Mouse (Mus musculus) stomach, embryonic 16.5 days (tissue): ENCODE data around the gene 6030408B16Rik. TPM values are rescaled to one million over a fixed set of nuclear protein-coding genes. Genes with fewer than 3 reads are reported as not detected.

Experiments
- ATAC-seq: fragments of 200-750 bp; cut with Nextera tagmentation; 2 replicates; pipeline ENCODE4 v1.8.0; 2017; ENCODE audit warnings: moderate number of reproducible peaks, moderate TSS enrichment; ENCODE audit not compliant: insufficient read depth, low FRiP score
- H3K27ac ChIP-seq: fragments of 300-500 bp; sonication (generic); 2 replicates; pipeline ENCODE4 v1.5.1; 2014; ENCODE audit warnings: low read length
- H3K27me3 ChIP-seq: fragments of 300-500 bp; sonication (generic); 2 replicates; pipeline ENCODE4 v1.6.1; 2014; ENCODE audit warnings: low read length, control low read depth, mixed read lengths; ENCODE audit not compliant: control insufficient read depth, insufficient read depth
- H3K36me3 ChIP-seq: fragments of 300-500 bp; sonication (generic); 2 replicates; pipeline ENCODE4 v1.6.1; 2014; ENCODE audit warnings: low read length; ENCODE audit not compliant: control insufficient read depth, insufficient read depth
- H3K4me1 ChIP-seq: fragments of 300-500 bp; sonication (generic); 2 replicates; pipeline ENCODE4 v1.6.1; 2014; ENCODE audit warnings: low read length, control low read depth, mixed read lengths; ENCODE audit not compliant: control insufficient read depth, insufficient read depth
- H3K4me2 ChIP-seq: fragments of 300-500 bp; sonication (generic); 2 replicates; pipeline ENCODE4 v1.6.1; 2014; ENCODE audit warnings: low read depth, low read length, mixed read lengths
- H3K4me3 ChIP-seq: fragments of 300-500 bp; sonication (generic); replicated peaks from 2 replicates; pipeline ENCODE4 v1.5.1; 2014; ENCODE audit warnings: mild to moderate bottlenecking, low read length
- H3K9ac ChIP-seq: fragments of 300-500 bp; sonication (generic); 2 replicates; pipeline ENCODE4 v1.6.1; 2014; ENCODE audit warnings: low read length
- H3K9me3 ChIP-seq: fragments of 300-500 bp; sonication (generic); replicated peaks from 2 replicates; pipeline ENCODE4 v1.6.1; 2016; ENCODE audit warnings: low read length, control low read depth; ENCODE audit not compliant: control insufficient read depth
- WGBS: fragments of 180-500 bp; shearing (Covaris S2); extraction: QIAGEN DNeasy Blood & Tissue Kit; methylation state at CpG from one replicate; pipeline ENCODE4 v1.1.7; 2014; 5-methylcytosine and 5-hydroxymethylcytosine counted together
- polyA plus RNA-seq: library from polyadenylated mRNA; unstranded; fragments of >200 nt; fragmentation: Nextera tagmentation; extraction: Ambion mirVana; gene quantifications from 2 replicates; pipeline ENCODE4 v1.2.1, GENCODE M21; 2015

6030408B16Rik gene
- polyA plus RNA-seq, 1 experiment from 2014 or later, result 9.4 TPM

DNA sequence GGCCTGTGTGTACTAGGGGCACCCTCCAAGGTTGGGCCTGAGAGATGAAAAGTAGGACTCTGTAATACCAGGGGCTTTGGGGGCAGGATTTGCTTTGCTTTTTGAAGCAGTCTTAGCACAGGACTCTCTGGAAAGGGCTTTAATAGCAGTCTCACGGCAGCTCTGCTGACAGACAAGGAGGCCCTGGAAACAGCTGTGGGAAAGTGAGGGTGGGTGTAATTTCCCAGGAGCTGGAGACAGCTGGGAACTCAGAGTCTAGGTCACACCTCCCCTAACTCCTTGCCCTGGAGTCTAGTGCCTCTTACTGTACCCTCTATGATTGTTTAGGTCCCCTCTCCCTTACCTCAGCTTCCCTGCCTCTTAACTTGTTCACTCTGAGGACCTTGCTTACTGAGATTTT lies 40.2 kb downstream of the 6030408B16Rik start:
- WGBS, result 15% methylated on average over 1 of the region's 1 CpGs
- Histone ChIP-seq H3K36me3 (no peaks in the 10 kb centered on the region), H3K9me3 (no peaks in the 10 kb centered on the region), H3K4me2 (no peak overlapping the region), H3K4me3 (no peak overlapping the region), H3K27ac (peak overlapping the region; percentile 84), H3K4me1 (peaks cover 28% of the 10 kb centered on the region), H3K27me3 (no peaks in the 10 kb centered on the region), H3K9ac (peak overlapping the region; percentile 8)
- ATAC-seq, result no peak

DNA sequence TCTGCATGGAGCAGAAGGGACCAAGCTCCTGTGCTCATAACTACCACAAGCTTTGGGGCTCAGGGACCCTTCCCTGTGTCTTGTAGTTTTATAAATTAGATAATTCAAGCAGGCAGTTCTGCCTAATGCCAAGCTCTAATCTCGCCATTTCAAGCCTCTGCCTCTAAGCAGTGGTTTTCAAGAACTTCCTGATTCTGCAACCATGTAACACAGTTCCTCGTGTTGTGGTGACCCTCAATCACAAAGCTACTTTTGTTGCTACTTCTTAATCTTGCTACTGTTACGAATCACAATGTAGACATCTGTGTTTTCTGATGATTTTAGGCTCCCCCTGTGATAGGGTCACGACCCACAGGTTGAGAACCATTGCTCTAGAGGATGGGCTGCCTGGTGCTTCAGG lies 40.6 kb downstream of the 6030408B16Rik start:
- Histone ChIP-seq H3K9ac (no peak overlapping the region), H3K4me1 (peaks cover 27% of the 10 kb centered on the region), H3K27me3 (no peaks in the 10 kb centered on the region), H3K27ac (peak overlapping the region; percentile 84), H3K4me2 (no peak overlapping the region), H3K4me3 (no peak overlapping the region), H3K9me3 (no peaks in the 10 kb centered on the region), H3K36me3 (no peaks in the 10 kb centered on the region)
- no peak for ATAC-seq
- WGBS, result 60% methylated on average over 4 of the region's 4 CpGs

DNA sequence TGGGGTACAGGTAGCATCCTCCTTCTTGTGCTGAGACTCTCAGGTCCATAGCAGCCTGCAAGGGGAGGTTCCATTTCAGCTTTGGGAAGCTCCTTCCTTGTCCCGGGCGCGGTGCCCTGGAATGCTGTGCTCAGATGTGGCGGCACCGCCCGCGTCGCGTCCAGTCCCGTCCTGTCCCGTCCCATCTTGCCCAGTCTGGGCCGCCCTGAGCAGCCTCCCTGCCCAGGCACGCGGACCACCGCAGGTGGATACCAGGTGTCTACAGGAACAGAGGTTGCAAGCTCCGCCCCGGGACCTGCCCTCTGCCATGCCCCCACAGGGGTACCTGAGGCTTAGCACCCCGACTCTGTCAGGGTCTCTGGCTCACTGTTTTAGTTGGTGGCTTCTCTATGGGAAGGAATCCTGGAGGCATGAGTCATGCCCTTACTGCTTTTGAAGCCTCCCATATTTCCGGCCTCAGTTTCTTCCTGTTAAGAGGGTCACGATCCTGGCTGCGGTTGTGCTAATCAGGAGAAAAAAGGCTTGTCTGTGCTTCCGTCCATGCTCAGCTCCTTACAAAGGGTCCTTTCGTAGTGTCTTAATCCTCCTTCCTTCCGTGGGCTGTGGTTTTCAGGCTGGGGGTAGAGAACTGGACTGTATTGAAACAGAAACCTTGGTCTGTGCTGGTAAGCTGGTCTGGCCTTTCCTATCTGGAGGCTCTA lies 43.6 kb downstream of the 6030408B16Rik start:
- 34% methylated on average over 24 of the region's 24 CpGs for WGBS
- Histone ChIP-seq H3K9me3 (no peaks in the 10 kb centered on the region), H3K4me2 (peak overlapping the region; percentile 4; the same call in 1 of the 2 replicates), H3K27ac (peak overlapping the region; percentile 95), H3K4me1 (peaks cover 13% of the 10 kb centered on the region), H3K36me3 (no peaks in the 10 kb centered on the region), H3K27me3 (no peaks in the 10 kb centered on the region), H3K4me3 (no peak overlapping the region), H3K9ac (peak overlapping the region; percentile 58)
- peak; percentile 46; the same call in 1 of the 2 replicates for ATAC-seq

DNA sequence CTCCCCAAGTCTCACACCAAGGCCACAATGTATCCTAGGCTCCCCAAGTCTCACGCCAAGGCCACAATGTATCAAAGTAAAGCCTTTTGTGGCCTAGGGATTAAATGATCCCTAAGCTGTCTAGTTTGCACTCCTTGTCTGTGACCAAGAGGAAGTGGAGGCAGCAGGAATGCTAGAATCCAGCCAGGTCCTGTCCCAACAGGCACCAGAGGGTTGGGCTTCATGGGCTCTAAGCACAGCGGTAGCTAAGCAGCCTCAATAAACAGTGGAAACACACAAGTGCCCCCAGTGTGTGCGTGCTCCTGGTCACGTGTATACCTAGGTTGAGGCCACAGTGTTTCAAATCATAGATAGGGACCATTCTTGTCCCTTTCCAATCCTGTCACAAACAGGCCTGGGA lies 45.3 kb downstream of the 6030408B16Rik start:
- no peaks in the 10 kb centered on the region for H3K36me3 ChIP-seq
- H3K4me2 ChIP-seq, result no peak overlapping the region
- WGBS, result 69% methylated on average over 4 of the region's 4 CpGs
- H3K4me3 ChIP-seq, result no peak overlapping the region
- H3K27me3 ChIP-seq, result no peaks in the 10 kb centered on the region
- H3K9me3 ChIP-seq, result no peaks in the 10 kb centered on the region
- ATAC-seq, result 0 out of 2 replicates have a peak, but pooled peaks have one; percentile 6
- no peak overlapping the region for H3K9ac ChIP-seq
- H3K4me1 ChIP-seq, result peaks cover 9% of the 10 kb centered on the region; the same call in 1 of the 2 replicates
- H3K27ac ChIP-seq, result peak overlapping the region; percentile 95

DNA sequence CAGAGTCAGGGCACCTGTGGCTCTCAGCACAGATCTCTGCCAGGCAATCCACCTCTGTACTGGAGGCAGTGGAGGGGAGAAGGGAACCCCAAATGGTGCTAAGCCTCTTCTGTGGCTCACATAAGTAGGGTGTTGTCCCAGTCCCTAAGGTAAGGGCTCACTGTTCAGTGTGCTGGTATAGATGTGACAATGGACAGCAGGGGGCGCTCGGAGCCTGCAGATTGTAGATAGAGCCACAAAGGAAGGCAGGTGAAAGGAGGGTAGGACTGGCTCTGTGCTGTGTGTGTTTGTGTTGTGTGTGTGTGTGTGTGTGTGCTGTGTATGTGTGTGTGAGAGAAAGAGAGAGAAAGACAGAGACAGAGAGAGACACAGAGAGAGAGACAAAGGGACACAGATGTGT lies 46.5 kb downstream of the 6030408B16Rik start:
- Histone ChIP-seq H3K27ac (peak overlapping the region; percentile 95), H3K27me3 (no peaks in the 10 kb centered on the region), H3K9me3 (no peaks in the 10 kb centered on the region), H3K9ac (0 out of 2 replicates have a peak overlapping the region, but pooled peaks have one; percentile 23), H3K36me3 (no peaks in the 10 kb centered on the region), H3K4me2 (no peak overlapping the region), H3K4me3 (no peak overlapping the region), H3K4me1 (peaks cover 9% of the 10 kb centered on the region; the same call in 1 of the 2 replicates)
- WGBS, result 0% methylated on average over 2 of the region's 2 CpGs
- peak; percentile 84 for ATAC-seq

DNA sequence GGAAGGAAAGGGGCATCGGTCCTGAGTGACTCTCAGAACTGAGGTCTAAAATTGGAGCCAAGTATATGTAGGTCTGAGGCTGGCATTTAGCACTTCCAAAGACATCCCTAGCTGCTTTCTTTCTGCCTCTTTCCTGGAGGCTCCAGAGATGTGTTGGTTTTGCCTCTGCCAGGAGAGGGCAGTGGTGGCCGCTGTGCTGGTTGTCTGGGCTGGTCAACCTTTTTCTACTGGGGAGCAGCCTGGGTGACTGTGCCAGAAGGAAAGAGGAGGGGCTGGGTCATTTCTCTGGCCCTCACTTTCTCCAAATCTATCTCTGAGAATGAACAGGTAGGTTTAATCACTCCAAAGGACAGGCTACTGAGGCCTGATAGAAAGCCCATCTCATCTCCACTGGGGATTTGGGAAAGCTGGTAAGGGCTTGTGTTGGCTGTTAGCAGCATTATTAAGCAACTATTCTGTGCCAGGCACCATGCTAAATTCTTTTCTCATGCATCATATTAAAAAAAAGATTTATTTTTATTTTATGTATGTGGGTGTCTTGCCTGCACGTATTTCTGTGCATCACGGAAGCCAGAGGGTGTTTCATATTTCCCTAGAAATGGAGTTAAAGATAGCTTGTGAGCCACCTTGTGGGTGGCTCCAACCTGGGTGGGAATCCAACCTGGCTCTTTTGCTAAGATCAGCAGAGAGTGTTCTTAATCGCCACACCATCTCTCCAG lies 48.9 kb downstream of the 6030408B16Rik start:
- WGBS, result 65% methylated on average over 5 of the region's 5 CpGs
- H3K4me3 ChIP-seq, result no peak overlapping the region
- no peak for ATAC-seq
- no peaks in the 10 kb centered on the region for H3K36me3 ChIP-seq
- H3K4me1 ChIP-seq, result no peaks in the 10 kb centered on the region
- no peak overlapping the region for H3K27ac ChIP-seq
- H3K4me2 ChIP-seq, result no peak overlapping the region
- H3K9ac ChIP-seq, result no peak overlapping the region
- no peaks in the 10 kb centered on the region for H3K27me3 ChIP-seq
- no peaks in the 10 kb centered on the region for H3K9me3 ChIP-seq

Other genes starting within 250 kb of the 6030408B16Rik start
- not detected in 2 replicates for gene Gm47841, start 245.8 kb upstream of the 6030408B16Rik start, polyA plus RNA-seq
- gene Fignl2, start 214.6 kb upstream of the 6030408B16Rik start, polyA plus RNA-seq, result 0.05 and 0.10 TPM in 2 replicates
- gene Ankrd33, start 177.5 kb upstream of the 6030408B16Rik start, polyA plus RNA-seq, result not detected in 2 replicates
- 34.9 and 39.3 TPM in 2 replicates for gene Acvrl1, start 164.7 kb upstream of the 6030408B16Rik start, polyA plus RNA-seq
- 11.6 and 12.1 TPM in 2 replicates for gene Acvr1b, start 119.1 kb upstream of the 6030408B16Rik start, polyA plus RNA-seq
- 2.1 and 2.7 TPM in 2 replicates for gene Grasp, start 69.0 kb upstream of the 6030408B16Rik start, polyA plus RNA-seq
- 12.9 and 13.3 TPM in 2 replicates for gene Nr4a1, start 38.9 kb upstream of the 6030408B16Rik start, polyA plus RNA-seq
- gene Atg101, start 8.9 kb upstream of the 6030408B16Rik start, polyA plus RNA-seq, result 66.9 and 67.0 TPM in 2 replicates
- gene Krt80, start 77.0 kb downstream of the 6030408B16Rik start, polyA plus RNA-seq, result 37.4 and 64.5 TPM in 2 replicates
- 378 and 523 TPM in 2 replicates for gene Krt7, start 117.8 kb downstream of the 6030408B16Rik start, polyA plus RNA-seq
- gene Krt87, start 145.6 kb downstream of the 6030408B16Rik start, polyA plus RNA-seq, result 0.19 and 0.26 TPM in 2 replicates
- gene Krt88, start 154.5 kb downstream of the 6030408B16Rik start, polyA plus RNA-seq, result 0.15 TPM in 1 of 2 replicates, not detected in the other
- not detected in 2 replicates for gene Krt81, start 170.5 kb downstream of the 6030408B16Rik start, polyA plus RNA-seq
- gene Krt86, start 180.3 kb downstream of the 6030408B16Rik start, polyA plus RNA-seq, result not detected in 2 replicates
- not detected in 2 replicates for gene Krt83, start 198.3 kb downstream of the 6030408B16Rik start, polyA plus RNA-seq
- gene Gm49425, start 224.0 kb downstream of the 6030408B16Rik start, polyA plus RNA-seq, result not detected in 2 replicates
- gene Krt84, start 239.6 kb downstream of the 6030408B16Rik start, polyA plus RNA-seq, result 0.09 TPM in 1 of 2 replicates, not detected in the other